Mouse (Mus musculus): Measurements from ENCODE around the gene Sox5. TPM values are rescaled to one million over a fixed set of nuclear protein-coding genes. Genes with fewer than 3 reads are reported as not detected.

Sox5 gene
- polyA plus RNA-seq, 1 experiment from 2014 or later, result 43.3 TPM

DNA sequence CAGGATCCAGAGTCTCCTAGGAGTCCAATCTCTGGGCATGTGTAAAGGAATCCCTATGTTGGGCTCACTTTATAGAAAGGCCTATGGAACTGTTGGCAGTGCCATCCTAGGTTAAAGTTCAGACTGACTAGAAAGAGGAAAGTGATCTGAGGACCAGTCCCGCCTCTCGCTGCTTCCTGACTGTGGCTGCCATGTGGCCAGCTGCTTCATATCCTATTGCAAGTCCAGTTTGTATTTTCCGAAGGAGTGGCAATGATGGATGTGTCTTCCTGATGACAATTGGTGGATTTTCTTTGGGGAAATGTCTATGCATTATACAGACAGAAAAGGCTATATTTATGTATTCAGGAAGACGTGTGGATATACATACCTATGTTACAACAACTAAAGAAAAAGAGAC, 453.0 kb downstream of the Sox5 start:
- H3K9ac ChIP-seq (ENCODE audit: low read depth, low read length), result no peak overlapping the region
- H3K9me3 ChIP-seq (replicated peaks; ENCODE audit: control insufficient read depth, low read length, poor library complexity, severe bottlenecking), result no peaks in the 10 kb centered on the region
- no peaks in the 10 kb centered on the region for H3K27me3 ChIP-seq (ENCODE audit: control insufficient read depth, insufficient read depth, low read depth, low read length)
- WGBS, result 90% methylated on average over 4 of the region's 4 CpGs
- no peak overlapping the region for H3K27ac ChIP-seq (ENCODE audit: low read length)
- H3K4me2 ChIP-seq (ENCODE audit: low read length), result no peak overlapping the region
- H3K36me3 ChIP-seq (ENCODE audit: control insufficient read depth, insufficient read depth, low read length), result no peaks in the 10 kb centered on the region
- no peak for ATAC-seq
- no peaks in the 10 kb centered on the region for H3K4me1 ChIP-seq (ENCODE audit: control insufficient read depth, insufficient read depth, low read length)
- no peak overlapping the region for H3K4me3 ChIP-seq (ENCODE audit: low read depth, low read length)

DNA sequence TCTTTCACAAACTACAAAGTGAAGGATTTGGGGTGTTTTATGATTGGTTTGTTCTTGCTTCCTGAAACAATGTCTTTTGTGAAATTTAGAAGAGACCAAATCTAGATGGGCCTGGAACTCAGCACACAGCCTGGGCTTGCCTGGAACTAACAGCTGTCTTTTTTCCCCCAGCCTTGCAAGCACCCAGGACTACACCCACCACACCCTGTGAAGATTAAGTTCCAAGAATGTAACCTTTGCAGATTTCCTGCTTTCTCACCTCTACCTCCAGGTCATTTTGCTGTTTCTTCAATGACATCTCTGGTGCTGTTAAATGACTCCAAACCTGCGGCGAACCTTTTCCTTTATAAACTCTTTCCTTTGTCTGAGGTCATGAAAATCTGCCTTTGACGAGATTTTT, 455.0 kb downstream of the Sox5 start:
- ATAC-seq, result no peak
- H3K4me2 ChIP-seq (ENCODE audit: low read length), result no peak overlapping the region
- 83% methylated on average over 3 of the region's 3 CpGs for whole genome bisulfite sequencing
- no peak overlapping the region for H3K9ac ChIP-seq (ENCODE audit: low read depth, low read length)
- no peaks in the 10 kb centered on the region for H3K9me3 ChIP-seq (replicated peaks; ENCODE audit: control insufficient read depth, low read length, poor library complexity, severe bottlenecking)
- H3K36me3 ChIP-seq (ENCODE audit: control insufficient read depth, insufficient read depth, low read length), result no peaks in the 10 kb centered on the region
- H3K27ac ChIP-seq (ENCODE audit: low read length), result no peak overlapping the region
- H3K4me1 ChIP-seq (ENCODE audit: control insufficient read depth, insufficient read depth, low read length), result no peaks in the 10 kb centered on the region
- no peak overlapping the region for H3K4me3 ChIP-seq (ENCODE audit: low read depth, low read length)
- no peaks in the 10 kb centered on the region for H3K27me3 ChIP-seq (ENCODE audit: control insufficient read depth, insufficient read depth, low read depth, low read length)

DNA sequence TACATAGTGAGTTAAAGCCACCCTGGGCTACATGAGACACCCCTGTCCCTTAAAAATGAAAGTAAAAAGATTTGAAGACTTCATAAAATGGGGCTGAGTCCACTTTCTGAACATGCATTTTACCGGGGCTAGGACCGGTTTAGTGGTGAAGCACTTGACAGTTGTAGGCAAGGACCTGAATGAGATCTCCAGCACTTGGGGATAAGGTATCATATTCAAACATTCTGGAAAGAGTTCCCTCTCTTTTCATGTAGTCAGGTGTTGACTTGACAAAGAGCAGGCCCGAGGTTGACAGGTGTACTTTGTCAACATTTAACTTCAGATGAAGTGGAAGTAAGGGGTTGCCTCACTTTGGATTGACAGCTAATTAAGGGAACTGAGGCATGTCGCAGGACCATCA, 458.4 kb downstream of the Sox5 start:
- H3K9ac ChIP-seq (ENCODE audit: low read depth, low read length), result no peak overlapping the region
- H3K4me1 ChIP-seq (ENCODE audit: control insufficient read depth, insufficient read depth, low read length), result no peaks in the 10 kb centered on the region
- no peak overlapping the region for H3K4me2 ChIP-seq (ENCODE audit: low read length)
- H3K9me3 ChIP-seq (replicated peaks; ENCODE audit: control insufficient read depth, low read length, poor library complexity, severe bottlenecking), result no peaks in the 10 kb centered on the region
- H3K4me3 ChIP-seq (ENCODE audit: low read depth, low read length), result no peak overlapping the region
- ATAC-seq, result no peak
- WGBS, result 92% methylated on average over 4 of the region's 4 CpGs
- H3K27ac ChIP-seq (ENCODE audit: low read length), result no peak overlapping the region
- H3K36me3 ChIP-seq (ENCODE audit: control insufficient read depth, insufficient read depth, low read length), result no peaks in the 10 kb centered on the region
- no peaks in the 10 kb centered on the region for H3K27me3 ChIP-seq (ENCODE audit: control insufficient read depth, insufficient read depth, low read depth, low read length)

DNA sequence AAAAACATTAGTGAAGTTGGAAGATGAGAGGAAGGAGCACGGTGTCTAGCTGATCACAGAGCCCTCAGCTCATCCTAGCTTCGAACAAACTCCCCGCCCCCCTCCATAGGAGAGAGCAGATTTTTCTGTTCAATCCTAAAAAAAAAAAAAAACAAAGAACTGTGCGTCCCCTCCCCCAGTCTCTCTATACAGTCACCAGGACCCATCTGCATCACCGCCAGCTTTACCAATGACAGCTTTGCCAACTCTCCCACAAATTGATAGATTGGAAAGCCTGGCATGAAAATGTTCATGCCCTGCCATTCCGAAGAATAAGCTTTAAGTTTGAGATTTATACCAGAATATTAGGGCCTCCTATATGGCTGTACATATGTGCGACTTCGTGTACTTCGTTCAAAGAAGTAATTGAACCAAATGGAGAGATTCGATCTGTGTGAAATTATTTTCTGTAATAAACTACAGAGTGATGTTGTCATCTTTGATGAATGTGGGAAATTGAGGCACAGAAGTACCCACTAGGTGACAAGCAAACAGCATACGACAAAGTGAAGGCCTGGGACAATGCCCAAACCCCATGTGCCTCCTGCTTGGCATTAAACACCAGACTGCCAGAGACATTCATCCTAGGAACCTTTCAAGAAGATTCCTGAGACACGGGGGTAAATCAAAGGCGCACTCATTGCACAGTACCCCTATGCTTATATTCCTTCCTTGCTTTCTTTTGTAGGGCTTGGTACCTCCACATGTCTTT, 459.3 kb downstream of the Sox5 start:
- H3K27ac ChIP-seq (ENCODE audit: low read length), result no peak overlapping the region
- H3K4me1 ChIP-seq (ENCODE audit: control insufficient read depth, insufficient read depth, low read length), result no peaks in the 10 kb centered on the region
- no peak overlapping the region for H3K9ac ChIP-seq (ENCODE audit: low read depth, low read length)
- no peak for ATAC-seq
- no peak overlapping the region for H3K4me3 ChIP-seq (ENCODE audit: low read depth, low read length)
- no peaks in the 10 kb centered on the region for H3K36me3 ChIP-seq (ENCODE audit: control insufficient read depth, insufficient read depth, low read length)
- WGBS, result 92% methylated on average over 13 of the region's 13 CpGs
- H3K9me3 ChIP-seq (replicated peaks; ENCODE audit: control insufficient read depth, low read length, poor library complexity, severe bottlenecking), result no peaks in the 10 kb centered on the region
- H3K27me3 ChIP-seq (ENCODE audit: control insufficient read depth, insufficient read depth, low read depth, low read length), result no peaks in the 10 kb centered on the region
- H3K4me2 ChIP-seq (ENCODE audit: low read length), result no peak overlapping the region

DNA sequence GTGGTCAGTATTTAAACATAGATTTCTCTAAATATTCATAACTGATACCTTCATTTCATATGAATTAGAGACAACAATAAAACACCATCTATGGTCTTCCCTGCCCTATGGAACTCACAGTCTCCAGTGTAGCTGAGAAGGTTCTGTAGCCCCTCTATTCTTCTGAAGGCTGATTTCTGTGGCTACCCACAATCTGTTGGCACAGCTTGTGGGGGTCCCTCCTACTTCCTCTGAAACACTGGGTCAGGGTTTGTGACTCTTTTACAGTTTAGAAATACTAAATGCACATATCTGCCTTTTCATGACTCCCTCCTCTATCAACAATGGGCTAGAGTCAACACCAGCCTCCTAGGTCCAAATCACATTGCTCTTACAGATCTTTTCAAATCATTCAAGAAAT, 461.4 kb downstream of the Sox5 start:
- H3K27me3 ChIP-seq (ENCODE audit: control insufficient read depth, insufficient read depth, low read depth, low read length), result no peaks in the 10 kb centered on the region
- H3K9me3 ChIP-seq (replicated peaks; ENCODE audit: control insufficient read depth, low read length, poor library complexity, severe bottlenecking), result no peaks in the 10 kb centered on the region
- no peaks in the 10 kb centered on the region for H3K4me1 ChIP-seq (ENCODE audit: control insufficient read depth, insufficient read depth, low read length)
- H3K9ac ChIP-seq (ENCODE audit: low read depth, low read length), result no peak overlapping the region
- ATAC-seq, result no peak
- no peak overlapping the region for H3K27ac ChIP-seq (ENCODE audit: low read length)
- H3K4me3 ChIP-seq (ENCODE audit: low read depth, low read length), result no peak overlapping the region
- H3K4me2 ChIP-seq (ENCODE audit: low read length), result no peak overlapping the region
- no peaks in the 10 kb centered on the region for H3K36me3 ChIP-seq (ENCODE audit: control insufficient read depth, insufficient read depth, low read length)

DNA sequence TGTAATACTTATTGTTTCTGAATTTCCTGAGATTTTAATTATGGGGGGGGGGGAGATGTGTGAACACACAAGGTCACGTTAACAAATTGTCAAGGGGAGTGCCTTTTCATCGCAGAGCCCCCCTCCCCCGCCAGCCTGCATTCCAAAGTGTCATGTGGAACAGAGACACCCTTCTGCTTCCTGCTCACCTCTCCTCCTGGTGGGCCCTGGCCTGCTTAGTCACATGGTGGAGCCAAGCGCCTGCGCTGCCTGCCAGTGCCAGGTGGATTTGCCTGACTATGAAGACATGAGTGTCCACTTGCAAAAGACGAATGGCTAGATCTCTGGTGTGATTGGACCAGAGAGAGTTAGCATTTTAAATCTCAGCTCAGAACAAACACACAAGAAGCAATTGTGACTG, 462.1 kb downstream of the Sox5 start:
- H3K27ac ChIP-seq (ENCODE audit: low read length), result no peak overlapping the region
- H3K9me3 ChIP-seq (replicated peaks; ENCODE audit: control insufficient read depth, low read length, poor library complexity, severe bottlenecking), result no peaks in the 10 kb centered on the region
- H3K4me3 ChIP-seq (ENCODE audit: low read depth, low read length), result no peak overlapping the region
- 69% methylated on average over 6 of the region's 6 CpGs for WGBS
- no peaks in the 10 kb centered on the region for H3K4me1 ChIP-seq (ENCODE audit: control insufficient read depth, insufficient read depth, low read length)
- H3K9ac ChIP-seq (ENCODE audit: low read depth, low read length), result no peak overlapping the region
- ATAC-seq, result no peak
- H3K36me3 ChIP-seq (ENCODE audit: control insufficient read depth, insufficient read depth, low read length), result no peaks in the 10 kb centered on the region
- no peaks in the 10 kb centered on the region for H3K27me3 ChIP-seq (ENCODE audit: control insufficient read depth, insufficient read depth, low read depth, low read length)
- no peak overlapping the region for H3K4me2 ChIP-seq (ENCODE audit: low read length)

DNA sequence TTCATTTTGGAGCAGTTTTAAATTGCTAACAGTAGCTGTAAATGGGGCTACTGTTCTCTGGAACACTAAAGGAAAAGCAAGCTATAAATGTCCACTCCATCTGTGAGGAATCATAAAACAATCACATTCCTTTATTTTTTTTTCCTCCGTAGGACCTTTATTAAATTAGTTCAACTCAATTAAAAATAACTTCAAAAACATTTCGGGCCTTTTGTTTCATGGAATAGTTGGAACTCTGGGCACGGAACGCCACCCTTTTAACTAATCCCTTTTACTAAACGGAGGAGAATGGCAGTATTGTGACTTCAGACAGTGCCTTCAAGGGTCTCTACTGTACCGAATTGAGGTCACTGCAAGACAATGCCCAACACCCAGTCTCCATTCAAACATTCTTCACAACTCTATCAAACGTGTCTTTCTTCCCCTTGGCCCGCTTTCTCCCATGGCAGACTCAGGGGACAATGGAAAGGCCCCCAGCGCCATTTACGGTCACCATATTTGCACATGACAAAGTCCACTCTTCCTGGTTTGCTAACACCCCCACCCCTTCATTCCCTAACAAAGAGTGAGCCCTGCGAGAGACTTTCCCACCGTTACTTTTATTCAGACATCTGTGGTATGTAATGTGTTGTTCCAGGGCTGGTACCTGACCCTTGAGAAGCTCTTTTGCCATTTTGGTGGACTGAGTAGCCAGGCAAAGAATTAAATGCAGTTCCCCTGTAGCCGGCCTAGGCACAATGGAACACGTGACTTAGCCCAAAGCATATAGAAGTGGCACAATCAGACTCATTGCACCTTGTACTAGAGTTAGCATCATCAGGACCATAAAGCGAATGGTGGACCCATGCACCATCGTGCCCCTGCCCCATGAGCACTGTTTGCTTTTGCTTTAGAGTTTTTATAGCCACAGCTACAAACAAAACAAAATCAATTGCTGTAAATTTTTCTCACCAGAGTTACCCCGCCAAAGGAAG, 468.7 kb downstream of the Sox5 start:
- H3K4me3 ChIP-seq (ENCODE audit: low read depth, low read length), result no peak overlapping the region
- ATAC-seq, result peak; percentile 78
- H3K27ac ChIP-seq (ENCODE audit: low read length), result no peak overlapping the region
- peaks cover 7% of the 10 kb centered on the region for H3K4me1 ChIP-seq (ENCODE audit: control insufficient read depth, insufficient read depth, low read length)
- H3K9ac ChIP-seq (ENCODE audit: low read depth, low read length), result no peak overlapping the region
- 0 out of 2 replicates have a peak overlapping the region, but pooled peaks have one; percentile 5 for H3K4me2 ChIP-seq (ENCODE audit: low read length)
- H3K9me3 ChIP-seq (replicated peaks; ENCODE audit: control insufficient read depth, low read length, poor library complexity, severe bottlenecking), result no peaks in the 10 kb centered on the region
- no peaks in the 10 kb centered on the region for H3K27me3 ChIP-seq (ENCODE audit: control insufficient read depth, insufficient read depth, low read depth, low read length)
- 34% methylated on average over 17 of the region's 17 CpGs for WGBS
- H3K36me3 ChIP-seq (ENCODE audit: control insufficient read depth, insufficient read depth, low read length), result no peaks in the 10 kb centered on the region

DNA sequence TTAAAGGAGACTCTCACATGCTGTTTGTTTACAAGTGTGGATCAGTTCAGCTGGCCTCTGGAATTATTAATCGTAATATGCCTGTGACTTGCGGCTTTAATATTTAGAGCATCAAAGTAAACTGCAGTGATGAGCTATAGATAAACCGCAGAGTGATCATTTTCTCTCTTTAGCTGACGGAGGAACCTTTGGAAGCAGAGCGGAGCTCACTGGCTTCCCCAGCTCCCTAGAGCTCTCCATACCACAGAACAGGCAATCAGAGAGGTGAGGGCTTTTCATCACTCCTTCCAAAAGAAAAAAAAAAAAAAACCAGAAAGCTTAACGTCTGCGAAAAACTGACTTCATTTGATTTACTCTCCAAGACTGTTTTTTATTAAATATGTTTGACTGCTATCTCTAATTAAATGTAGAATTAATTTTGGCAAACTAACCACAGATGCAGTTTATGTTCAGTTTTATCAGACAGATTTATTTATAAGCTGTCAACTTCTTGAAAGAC, 469.4 kb downstream of the Sox5 start:
- H3K27ac ChIP-seq (ENCODE audit: low read length), result no peak overlapping the region
- H3K9ac ChIP-seq (ENCODE audit: low read depth, low read length), result peak overlapping the region; percentile 10; the same call in 1 of the 2 replicates
- H3K4me3 ChIP-seq (ENCODE audit: low read depth, low read length), result no peak overlapping the region
- no peak overlapping the region for H3K4me2 ChIP-seq (ENCODE audit: low read length)
- no peak for ATAC-seq
- H3K27me3 ChIP-seq (ENCODE audit: control insufficient read depth, insufficient read depth, low read depth, low read length), result no peaks in the 10 kb centered on the region
- H3K9me3 ChIP-seq (replicated peaks; ENCODE audit: control insufficient read depth, low read length, poor library complexity, severe bottlenecking), result no peaks in the 10 kb centered on the region
- WGBS, result 39% methylated on average over 7 of the region's 7 CpGs
- H3K4me1 ChIP-seq (ENCODE audit: control insufficient read depth, insufficient read depth, low read length), result peaks cover 7% of the 10 kb centered on the region
- no peaks in the 10 kb centered on the region for H3K36me3 ChIP-seq (ENCODE audit: control insufficient read depth, insufficient read depth, low read length)

DNA sequence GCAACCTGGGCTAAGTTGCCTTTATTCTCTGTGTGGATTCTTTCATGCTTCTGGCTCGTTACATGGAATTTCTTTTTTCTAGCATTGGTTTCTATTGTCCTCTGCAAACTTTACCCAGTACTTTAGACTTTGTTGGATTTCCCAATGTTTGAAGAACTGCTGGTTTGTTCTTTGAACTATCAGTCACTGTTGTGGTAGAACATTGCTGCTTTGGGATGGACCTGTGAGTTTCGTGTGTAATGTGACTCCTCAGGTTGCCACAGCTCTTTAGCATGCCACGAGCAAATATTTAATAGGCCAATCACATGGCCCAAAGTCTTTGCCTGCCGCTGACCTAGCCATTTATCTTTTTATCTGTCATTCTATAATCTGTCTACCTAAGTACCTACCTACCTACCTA, 470.0 kb downstream of the Sox5 start:
- H3K9me3 ChIP-seq (replicated peaks; ENCODE audit: control insufficient read depth, low read length, poor library complexity, severe bottlenecking), result no peaks in the 10 kb centered on the region
- no peaks in the 10 kb centered on the region for H3K36me3 ChIP-seq (ENCODE audit: control insufficient read depth, insufficient read depth, low read length)
- H3K4me1 ChIP-seq (ENCODE audit: control insufficient read depth, insufficient read depth, low read length), result peaks cover 7% of the 10 kb centered on the region
- 68% methylated on average over 4 of the region's 4 CpGs for WGBS
- no peaks in the 10 kb centered on the region for H3K27me3 ChIP-seq (ENCODE audit: control insufficient read depth, insufficient read depth, low read depth, low read length)
- H3K9ac ChIP-seq (ENCODE audit: low read depth, low read length), result no peak overlapping the region; the same call in 1 of the 2 replicates
- H3K4me3 ChIP-seq (ENCODE audit: low read depth, low read length), result no peak overlapping the region
- ATAC-seq, result no peak
- H3K4me2 ChIP-seq (ENCODE audit: low read length), result no peak overlapping the region
- no peak overlapping the region for H3K27ac ChIP-seq (ENCODE audit: low read length)

Data from midbrain, embryonic 16.5 days (tissue).